Comparison of ENCODE assay signal across 10 mouse cellular contexts in the genomic region with DNA sequence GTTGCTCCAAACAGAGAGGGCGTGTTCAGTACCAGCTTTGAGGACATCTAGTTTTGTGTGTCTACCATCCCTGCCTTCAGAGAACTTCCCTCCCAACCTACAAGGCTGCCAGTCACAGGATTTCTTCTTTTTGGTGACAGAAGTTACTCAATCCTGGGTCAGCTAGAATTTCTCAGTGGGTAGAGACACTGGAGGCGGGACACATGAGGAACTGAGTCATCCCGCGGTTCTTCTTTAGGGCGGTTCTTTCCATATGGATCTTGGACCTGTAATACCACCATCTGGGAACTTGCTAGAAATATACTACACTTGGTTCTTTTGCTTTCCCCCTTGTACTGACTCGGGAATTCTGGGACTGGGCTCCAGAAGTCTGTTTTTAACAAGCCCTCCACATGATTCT. TPM values are rescaled to one million over a fixed set of nuclear protein-coding genes. Genes with fewer than 3 reads are reported as not detected.
DNase-seq lines count a peak whose midpoint lies in the region.
"Had no signal": no experiment of that assay in that cellular context is flagged by ENCODE, and none has a peak within 500 bp of the region (broad histone marks: within the 10 kb centered on the region; RNA-seq: fewer than 3 reads in every experiment).

No protein-coding gene starts in this region.

- peak; percentile 96 for DNase-seq in heart, adult 11 months
- no peak for DNase-seq in heart, postnatal 4 days
- peak; percentile 51 for DNase-seq in lung, postnatal 25 days (ENCODE audit: low spot score)
- DNase-seq in lung, postnatal 10 days: no peak
- peak; percentile 23 to 68 for DNase-seq in left cerebral cortex, adult 9 months (ENCODE audit: low spot score in 2 of 2)
- DNase-seq in right cerebral cortex, postnatal 25 days: peak; percentile 35
- DNase-seq in urinary bladder, postnatal 36 days (ENCODE audit: low spot score in 2 of 2): no peak
- DNase-seq in urinary bladder, postnatal 25 days (ENCODE audit: low spot score): no peak
- DNase-seq: lung, embryonic 14.5 days; thymus, postnatal 14 days had no signal

RNA-seq across cellular contexts. Expression of a gene that starts 20.9 kb away (rescaled TPM):
- 10 to 100 TPM; 29.9 to 35.3 TPM for total RNA-seq in heart, postnatal 4 days (2021)

RNA-seq across cellular contexts. Expression of a gene that starts 54.0 kb away (rescaled TPM):
- 1 to 10 TPM in 1 of 2 experiments, under 1 TPM in 1; 0.86 to 1.3 TPM for total RNA-seq in heart, postnatal 4 days (2021)

Comparison
In these comparisons a context has a peak if more than half of its experiments do, and no peak if none do; other contexts are left out.
1. DNase-seq: peak in heart, adult 11 months (single experiment), lung, postnatal 25 days (single experiment), left cerebral cortex, adult 9 months (2 of 2) and right cerebral cortex, postnatal 25 days (single experiment); none in heart, postnatal 4 days (single experiment), lung, postnatal 10 days (single experiment), urinary bladder, postnatal 36 days (0 of 2) and urinary bladder, postnatal 25 days (single experiment).